11 mouse cellular contexts compared by ENCODE assay signal in the genomic region with DNA sequence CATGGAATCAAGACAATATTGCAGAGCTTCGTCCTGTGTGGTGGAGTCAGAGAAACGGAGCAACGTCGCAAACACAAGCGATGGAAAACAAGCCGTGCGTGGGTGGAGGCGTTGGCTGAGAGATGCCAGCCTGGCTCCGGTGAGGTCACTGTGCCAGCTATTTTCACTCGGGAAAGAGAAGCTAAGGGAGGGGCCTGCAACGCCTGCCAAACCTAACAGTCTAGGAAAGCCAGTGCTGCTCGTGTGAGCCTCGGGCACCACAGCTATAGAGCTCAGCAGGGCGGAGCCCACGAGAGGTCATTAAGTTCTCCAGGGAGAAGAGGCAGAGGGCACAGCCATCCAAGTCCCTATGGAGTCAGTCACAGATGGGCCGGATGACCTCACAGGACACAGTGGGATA. TPM values are rescaled to one million over a fixed set of nuclear protein-coding genes. Genes with fewer than 3 reads are reported as not detected.
A peak's percentile ranks its signal among the peaks of the same experiment; 100 is the strongest.
DNase-seq lines count a peak whose midpoint lies in the region; ATAC-seq lines count a peak whose summit lies in the region.
"Had no signal": no experiment of that assay in that cellular context is flagged by ENCODE, and none has a peak within 500 bp of the region (broad histone marks: within the 10 kb centered on the region; RNA-seq: fewer than 3 reads in every experiment).

No protein-coding gene starts in this region.

- WGBS in forebrain, embryonic 14.5 days: 88% methylated on average over 16 of the region's 16 CpGs

- ATAC-seq in erythroid progenitor cell, adult 5-6 weeks (replicated peaks; ENCODE audit: low FRiP score, poor library complexity, severe bottlenecking): no peak
- ATAC-seq in forebrain, embryonic 14.5 days: no peak

- no peaks in the 10 kb centered on the region for H3K4me1 ChIP-seq in forebrain, embryonic 14.5 days (ENCODE audit: control insufficient read depth, insufficient read depth, low read length)
- H3K4me1 ChIP-seq: hindbrain, embryonic 15.5 days had no signal

- H3K27me3 ChIP-seq in forebrain, embryonic 14.5 days (replicated peaks; ENCODE audit: control insufficient read depth, insufficient read depth, low read length): no peaks in the 10 kb centered on the region

- DNase-seq in kidney, adult 18-20 months: peak; percentile 15
- no peak for DNase-seq in kidney, adult 9 months
- peak; percentile 69 to 78 for DNase-seq in cerebellum, postnatal 14 days
- DNase-seq in kidney, postnatal 14 days: peak; percentile 26
- peak; percentile 62 for DNase-seq in lung, postnatal 14 days
- DNase-seq in adrenal gland, postnatal 4 days (ENCODE audit: low spot score in 2 of 2): no peak
- DNase-seq in forebrain, embryonic 14.5 days (ENCODE audit: low spot score): no peak
- DNase-seq: adrenal gland, postnatal 36 days had no signal

- no peaks in the 10 kb centered on the region for H3K9me3 ChIP-seq in forebrain, embryonic 14.5 days (replicated peaks; ENCODE audit: control insufficient read depth, low read length)
- H3K9me3 ChIP-seq: hindbrain, embryonic 15.5 days had no signal

- H3K4me2 ChIP-seq in forebrain, embryonic 14.5 days (ENCODE audit: low read length): no peak overlapping the region
- H3K4me2 ChIP-seq: hindbrain, embryonic 15.5 days had no signal

- no peak overlapping the region for H3K27ac ChIP-seq in forebrain, embryonic 14.5 days (ENCODE audit: low read depth, low read length)
- H3K27ac ChIP-seq: hindbrain, embryonic 15.5 days had no signal

- no peaks in the 10 kb centered on the region for H3K36me3 ChIP-seq in forebrain, embryonic 14.5 days (ENCODE audit: control insufficient read depth, insufficient read depth, low read length)
- H3K36me3 ChIP-seq: hindbrain, embryonic 15.5 days had no signal

- H3K4me3 ChIP-seq in forebrain, embryonic 14.5 days (ENCODE audit: low read depth, low read length): no peak overlapping the region
- H3K4me3 ChIP-seq: hindbrain, embryonic 15.5 days had no signal

- no peak overlapping the region for H3K9ac ChIP-seq in forebrain, embryonic 14.5 days (ENCODE audit: low read length)
- H3K9ac ChIP-seq: hindbrain, embryonic 15.5 days had no signal

RNA-seq across cellular contexts. Expression of a gene that starts 16.5 kb away (rescaled TPM):
- total RNA-seq in adrenal gland, postnatal 4 days (2021): 1 to 10 TPM; 1.7 to 3.0 TPM
- not detected in 2 replicates for total RNA-seq in erythroid progenitor cell, adult 5-6 weeks (2015; ENCODE audit: low replicate concordance)
- not detected in 2 replicates for total RNA-seq in erythroid progenitor cell, adult 5-6 weeks (2017; ENCODE audit: low replicate concordance)
- 0.61 and 0.95 TPM in 2 replicates for polyA plus RNA-seq in forebrain, embryonic 14.5 days (2014; fragmentation: Nextera tagmentation; extraction: Ambion mirVana)
- total RNA-seq: liver, adult 2 months had no signal

RNA-seq across cellular contexts. Expression of a gene that starts 37.5 kb away (rescaled TPM):
- total RNA-seq in adrenal gland, postnatal 4 days (2021): 10 to 100 TPM; 74.1 to 84.0 TPM
- total RNA-seq in erythroid progenitor cell, adult 5-6 weeks (2015; ENCODE audit: low replicate concordance): 31.7 and 44.0 TPM in 2 replicates
- 35.2 and 49.3 TPM in 2 replicates for total RNA-seq in erythroid progenitor cell, adult 5-6 weeks (2017; ENCODE audit: low replicate concordance)
- 79.8 and 87.1 TPM in 2 replicates for polyA plus RNA-seq in forebrain, embryonic 14.5 days (2014; fragmentation: Nextera tagmentation; extraction: Ambion mirVana)

Comparison
In these comparisons a context has a peak if more than half of its experiments do, and no peak if none do; other contexts are left out.
1. DNase-seq: peak in kidney, adult 18-20 months (single experiment), cerebellum, postnatal 14 days (2 of 2), kidney, postnatal 14 days (single experiment) and lung, postnatal 14 days (single experiment); none in kidney, adult 9 months (single experiment), adrenal gland, postnatal 4 days (0 of 2) and forebrain, embryonic 14.5 days (single experiment).